Mouse (Mus musculus) testis, adult 2 months (tissue): Measurements from ENCODE around the gene Gabrd. TPM values are rescaled to one million over a fixed set of nuclear protein-coding genes. Genes with fewer than 3 reads are reported as not detected.

ENCODE experiments used
- H3K27ac ChIP-seq: fragments of 200-500 bp; 2 replicates; pipeline ENCODE4 v1.5.1; 2012; ENCODE audit warnings: low read depth, low read length; ENCODE audit not compliant: control insufficient read depth, insufficient read depth
- H3K27me3 ChIP-seq: fragments of 200-500 bp; 2 replicates; pipeline ENCODE4 v1.6.1; 2012; ENCODE audit warnings: mild to moderate bottlenecking, low read length, moderate library complexity; ENCODE audit not compliant: control insufficient read depth, insufficient read depth
- H3K36me3 ChIP-seq: fragments of 200-500 bp; 2 replicates; pipeline ENCODE4 v1.6.1; 2012; ENCODE audit warnings: mild to moderate bottlenecking, low read length; ENCODE audit not compliant: control insufficient read depth, insufficient read depth
- H3K4me1 ChIP-seq: fragments of 200-500 bp; 2 replicates; pipeline ENCODE4 v1.6.1; 2012; ENCODE audit warnings: low read length; ENCODE audit not compliant: control insufficient read depth, insufficient read depth
- H3K4me3 ChIP-seq: fragments of 200-500 bp; 2 replicates; pipeline ENCODE4 v1.5.1; 2012; ENCODE audit warnings: low read depth, mild to moderate bottlenecking, low read length, moderate library complexity, mixed read lengths; ENCODE audit not compliant: control insufficient read depth
- CTCF ChIP-seq: fragments of 200-500 bp; IDR thresholded peaks from 2 replicates; pipeline ENCODE4 v1.5.1; 2012; ENCODE audit warnings: low read depth, mild to moderate bottlenecking, inconsistent platforms, low read length, moderate library complexity; ENCODE audit not compliant: control insufficient read depth, insufficient read depth, insufficient replicate concordance
- POLR2A ChIP-seq: fragments of 200-500 bp; IDR thresholded peaks from 2 replicates; pipeline ENCODE4 v1.6.1; 2012; ENCODE audit warnings: low read depth, mild to moderate bottlenecking, inconsistent platforms, low read length, moderate library complexity; ENCODE audit not compliant: control insufficient read depth
- polyA plus RNA-seq: library from polyadenylated mRNA; depleted of rRNA; stranded (reverse); fragments of >200 nt; gene quantifications from 2 replicates; pipeline ENCODE4 v1.2.3, GENCODE M21; 2012

Gabrd gene
- polyA plus RNA-seq, 1 experiment, result 0.17 TPM

- no peaks in the 10 kb centered on the region for H3K36me3 ChIP-seq
- no peak overlapping the region for H3K4me3 ChIP-seq
- H3K4me1 ChIP-seq, result no peaks in the 10 kb centered on the region
- no peak overlapping the region for H3K27ac ChIP-seq
- H3K27me3 ChIP-seq, result no peaks in the 10 kb centered on the region
- TF ChIP-seq CTCF (no peak), POLR2A (no peak)
Observed at GRCm38 (mm10) chr4:155387166-155387565, 10.7 kb downstream of the Gabrd start.

- H3K4me3 ChIP-seq, result no peak overlapping the region
- no peak for TF ChIP-seq CTCF
- no peaks in the 10 kb centered on the region for H3K36me3 ChIP-seq
- no peaks in the 10 kb centered on the region for H3K27me3 ChIP-seq
- H3K4me1 ChIP-seq, result no peaks in the 10 kb centered on the region
- no peak overlapping the region for H3K27ac ChIP-seq
Observed at GRCm38 (mm10) chr4:155383326-155383725, 14.6 kb downstream of the Gabrd start.

GRCm38 (mm10) chr4:155382752-155383151 lies 15.2 kb downstream of the Gabrd start:
- H3K27me3 ChIP-seq, result no peaks in the 10 kb centered on the region
- TF ChIP-seq POLR2A (no peak), CTCF (no peak)

GRCm38 (mm10) chr4:155381974-155382373 lies 15.9 kb downstream of the Gabrd start:
- H3K4me3 ChIP-seq, result no peak overlapping the region
- H3K27ac ChIP-seq, result no peak overlapping the region
- TF ChIP-seq CTCF, result no peak
- no peak for TF ChIP-seq POLR2A
- no peaks in the 10 kb centered on the region for H3K27me3 ChIP-seq
- no peaks in the 10 kb centered on the region for H3K36me3 ChIP-seq
- no peaks in the 10 kb centered on the region for H3K4me1 ChIP-seq

More at GRCm38 (mm10) chr4:155382752-155383151, 15.2 kb downstream of the Gabrd start:
- Histone ChIP-seq H3K36me3 (no peaks in the 10 kb centered on the region), H3K27ac (no peak overlapping the region), H3K4me3 (no peak overlapping the region), H3K4me1 (no peaks in the 10 kb centered on the region)

GRCm38 (mm10) chr4:155371797-155372735 lies 25.8 kb downstream of the Gabrd start:
- Histone ChIP-seq H3K27ac (no peak overlapping the region), H3K27me3 (no peaks in the 10 kb centered on the region)
- TF ChIP-seq CTCF, result no peak
- TF ChIP-seq POLR2A, result no peak

GRCm38 (mm10) chr4:155370737-155371715 lies 26.9 kb downstream of the Gabrd start:
- no peaks in the 10 kb centered on the region for H3K27me3 ChIP-seq
- H3K4me1 ChIP-seq, result peaks cover 3% of the 10 kb centered on the region
- TF ChIP-seq CTCF (no peak), POLR2A (no peak)
- H3K36me3 ChIP-seq, result no peaks in the 10 kb centered on the region
- H3K27ac ChIP-seq, result no peak overlapping the region
- no peak overlapping the region for H3K4me3 ChIP-seq

More at GRCm38 (mm10) chr4:155371797-155372735, 25.8 kb downstream of the Gabrd start:
- Histone ChIP-seq H3K4me3 (no peak overlapping the region), H3K36me3 (no peaks in the 10 kb centered on the region), H3K4me1 (peaks cover 3% of the 10 kb centered on the region)

- Histone ChIP-seq H3K4me3 (peak overlapping the region; percentile 48), H3K27me3 (no peaks in the 10 kb centered on the region), H3K36me3 (no peaks in the 10 kb centered on the region), H3K4me1 (peaks cover 3% of the 10 kb centered on the region), H3K27ac (no peak overlapping the region)
- TF ChIP-seq CTCF (peak; percentile 95; the same call in 1 of the 2 replicates), POLR2A (no peak)
Observed at GRCm38 (mm10) chr4:155368684-155369083, 29.2 kb downstream of the Gabrd start.
